Mouse (Mus musculus) testis, adult 2 months (tissue): ENCODE results near the gene Vmn1r103. TPM values are rescaled to one million over a fixed set of nuclear protein-coding genes. Genes with fewer than 3 reads are reported as not detected.
"Not testable (repeated sequence)": the region's sequence is repeated elsewhere in the genome, so short reads cannot be mapped to it uniquely, and the experiment has no call there.

Experiments
- H3K27ac ChIP-seq: fragments of 200-500 bp; 2 replicates; pipeline ENCODE4 v1.5.1; 2012; ENCODE audit warnings: low read depth, low read length; ENCODE audit not compliant: control insufficient read depth, insufficient read depth
- H3K27me3 ChIP-seq: fragments of 200-500 bp; 2 replicates; pipeline ENCODE4 v1.6.1; 2012; ENCODE audit warnings: mild to moderate bottlenecking, low read length, moderate library complexity; ENCODE audit not compliant: control insufficient read depth, insufficient read depth
- H3K36me3 ChIP-seq: fragments of 200-500 bp; 2 replicates; pipeline ENCODE4 v1.6.1; 2012; ENCODE audit warnings: mild to moderate bottlenecking, low read length; ENCODE audit not compliant: control insufficient read depth, insufficient read depth
- H3K4me1 ChIP-seq: fragments of 200-500 bp; 2 replicates; pipeline ENCODE4 v1.6.1; 2012; ENCODE audit warnings: low read length; ENCODE audit not compliant: control insufficient read depth, insufficient read depth
- H3K4me3 ChIP-seq: fragments of 200-500 bp; 2 replicates; pipeline ENCODE4 v1.5.1; 2012; ENCODE audit warnings: low read depth, mild to moderate bottlenecking, low read length, moderate library complexity, mixed read lengths; ENCODE audit not compliant: control insufficient read depth
- polyA plus RNA-seq: library from polyadenylated mRNA; depleted of rRNA; stranded (reverse); fragments of >200 nt; gene quantifications from 2 replicates; pipeline ENCODE4 v1.2.3, GENCODE M21; 2012; rRNA removed

Gene Vmn1r103
- polyA plus RNA-seq, result not detected in 2 replicates

DNA sequence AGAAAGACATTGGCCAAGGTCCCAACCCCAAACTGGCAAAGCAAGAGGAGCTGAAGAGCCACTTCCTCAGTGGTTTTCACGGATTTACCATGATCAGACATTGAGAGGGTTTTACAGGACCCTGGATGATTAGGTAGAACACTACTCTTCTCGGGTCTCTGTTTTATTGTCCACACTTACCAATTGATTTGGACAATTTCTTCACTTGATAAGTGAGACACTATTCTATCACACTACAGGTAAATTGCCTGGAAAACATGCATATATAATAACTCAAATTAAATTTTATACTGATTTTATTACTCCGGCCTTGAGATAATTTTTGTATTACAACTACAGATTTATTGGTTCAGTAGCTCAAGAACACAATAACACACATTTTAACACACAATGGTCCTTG lies at the start of gene Vmn1r103:
Gene Vmn1r103 (minus strand): TSS at position 101 of the 400 bp plus-strand sequence.
- H3K4me1 ChIP-seq, H3K27me3 ChIP-seq, H3K27ac ChIP-seq, H3K4me3 ChIP-seq, H3K36me3 ChIP-seq: not testable (repeated sequence)

DNA sequence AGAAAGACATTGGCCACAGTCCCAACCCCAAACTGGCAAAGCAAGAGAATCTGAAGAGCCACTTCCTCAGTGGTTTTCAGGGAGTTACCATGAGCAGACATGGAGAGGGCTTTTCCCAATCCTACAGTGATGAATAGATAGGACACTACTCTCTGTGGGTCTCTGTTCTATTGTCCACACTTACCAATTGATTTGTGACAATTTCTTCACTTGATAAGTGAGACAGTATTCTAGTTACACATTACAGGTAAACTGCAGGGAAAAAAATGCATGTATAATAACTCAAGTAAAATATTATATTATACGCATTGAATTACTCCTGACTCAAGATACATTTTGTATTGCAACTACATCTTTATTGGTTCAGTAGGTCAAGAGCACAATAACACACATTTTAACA lies 35.3 kb upstream of the Vmn1r103 start, which contains the start of gene Gm5726:
Gene Gm5726 (minus strand): TSS at position 101 of the 400 bp plus-strand sequence.
- not testable (repeated sequence) for H3K27me3 ChIP-seq, H3K4me3 ChIP-seq, H3K4me1 ChIP-seq, H3K36me3 ChIP-seq, H3K27ac ChIP-seq

DNA sequence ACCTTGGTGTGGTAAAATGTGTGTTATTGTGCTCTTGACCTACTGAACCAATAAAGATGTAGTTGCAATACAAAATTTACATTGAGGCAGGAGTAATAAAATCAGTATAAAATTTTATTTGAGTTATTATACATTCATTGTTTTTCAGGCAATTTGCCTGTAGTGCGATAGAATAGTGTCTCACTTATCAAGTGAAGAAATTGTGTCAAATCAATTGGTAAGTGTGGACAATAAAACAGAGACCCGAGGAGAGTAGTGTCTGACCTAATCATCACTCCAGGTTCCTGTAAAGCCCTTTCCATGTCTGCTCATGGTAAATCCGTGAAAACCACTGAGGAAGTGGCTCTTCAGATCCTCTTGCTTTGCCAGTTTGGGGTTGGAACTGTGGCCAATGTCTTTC lies 23.2 kb upstream of the Vmn1r103 start, which contains the start of gene Vmn1r104:
Gene Vmn1r104 (plus strand): TSS at position 301 of the 400 bp plus-strand sequence.
- not testable (repeated sequence) for H3K4me3 ChIP-seq, H3K27me3 ChIP-seq, H3K27ac ChIP-seq, H3K36me3 ChIP-seq, H3K4me1 ChIP-seq

DNA sequence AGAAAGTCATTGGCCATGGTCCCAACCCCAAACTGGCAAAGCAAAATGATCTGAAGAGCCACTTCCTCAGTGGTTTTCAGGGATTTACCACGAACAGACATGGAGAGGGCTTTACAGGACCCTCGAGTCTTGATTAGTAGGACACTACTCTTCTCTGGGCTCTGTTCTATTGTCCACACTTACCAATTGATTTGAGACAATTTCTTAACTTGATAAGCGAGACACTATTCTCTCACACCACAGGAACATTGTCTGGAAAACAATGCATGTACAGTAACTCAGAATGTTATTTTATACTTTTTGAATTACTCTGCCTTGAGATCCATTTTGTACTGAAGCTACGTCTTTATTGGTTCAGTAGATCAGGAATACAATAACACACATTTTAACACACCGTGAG lies 35.5 kb downstream of the Vmn1r103 start, which contains the start of gene Gm10670:
Gene Gm10670 (minus strand): TSS at position 101 of the 400 bp plus-strand sequence.
- not testable (repeated sequence) for H3K4me1 ChIP-seq, H3K4me3 ChIP-seq, H3K27ac ChIP-seq, H3K27me3 ChIP-seq, H3K36me3 ChIP-seq

Other genes starting within 250 kb of the Vmn1r103 start
- 0.07 and 0.18 TPM in 2 replicates for gene Gm5890, start 247.7 kb downstream of the Vmn1r103 start, polyA plus RNA-seq
- not detected in 2 replicates for gene Gm4133, start 176.5 kb downstream of the Vmn1r103 start, polyA plus RNA-seq
- not detected in 2 replicates for gene Gm5728, start 135.1 kb downstream of the Vmn1r103 start, polyA plus RNA-seq
- not detected in 2 replicates for gene Vmn1r100, start 92.6 kb downstream of the Vmn1r103 start, polyA plus RNA-seq
- gene Vmn1r101, start 67.9 kb downstream of the Vmn1r103 start, polyA plus RNA-seq, result not detected in 2 replicates
- not detected in 2 replicates for gene Gm10670, start 35.6 kb downstream of the Vmn1r103 start, polyA plus RNA-seq
- gene Vmn1r104, start 23.3 kb upstream of the Vmn1r103 start, polyA plus RNA-seq, result not detected in 2 replicates
- gene Gm5726, start 35.2 kb upstream of the Vmn1r103 start, polyA plus RNA-seq, result not detected in 2 replicates
- not detected in 2 replicates for gene Gm4141, start 65.7 kb upstream of the Vmn1r103 start, polyA plus RNA-seq
- gene Gm4513, start 88.5 kb upstream of the Vmn1r103 start, polyA plus RNA-seq, result 0.48 and 0.54 TPM in 2 replicates
- not detected in 2 replicates for gene Vmn1r107, start 158.4 kb upstream of the Vmn1r103 start, polyA plus RNA-seq
- gene Vmn1r111, start 192.7 kb upstream of the Vmn1r103 start, polyA plus RNA-seq, result not detected in 2 replicates
- gene Gm10668, start 220.1 kb upstream of the Vmn1r103 start, polyA plus RNA-seq, result not detected in 2 replicates